Mouse (Mus musculus): ENCODE data around the gene Rnf167.

- TF ChIP-seq CTCF (conservative IDR thresholded peaks at IDR 0.05; ENCODE audit: insufficient read depth, insufficient read length, low read depth, low read length) (no peak), POLR2A (IDR thresholded peaks at IDR 0.05; ENCODE audit: low read depth, low read length) (no peak)
Observed at GRCm38 (mm10) chr11:70658521-70658920, 11.5 kb downstream of the Rnf167 start.

Measured in kidney, adult 2 months (tissue).